In the genomic region with DNA sequence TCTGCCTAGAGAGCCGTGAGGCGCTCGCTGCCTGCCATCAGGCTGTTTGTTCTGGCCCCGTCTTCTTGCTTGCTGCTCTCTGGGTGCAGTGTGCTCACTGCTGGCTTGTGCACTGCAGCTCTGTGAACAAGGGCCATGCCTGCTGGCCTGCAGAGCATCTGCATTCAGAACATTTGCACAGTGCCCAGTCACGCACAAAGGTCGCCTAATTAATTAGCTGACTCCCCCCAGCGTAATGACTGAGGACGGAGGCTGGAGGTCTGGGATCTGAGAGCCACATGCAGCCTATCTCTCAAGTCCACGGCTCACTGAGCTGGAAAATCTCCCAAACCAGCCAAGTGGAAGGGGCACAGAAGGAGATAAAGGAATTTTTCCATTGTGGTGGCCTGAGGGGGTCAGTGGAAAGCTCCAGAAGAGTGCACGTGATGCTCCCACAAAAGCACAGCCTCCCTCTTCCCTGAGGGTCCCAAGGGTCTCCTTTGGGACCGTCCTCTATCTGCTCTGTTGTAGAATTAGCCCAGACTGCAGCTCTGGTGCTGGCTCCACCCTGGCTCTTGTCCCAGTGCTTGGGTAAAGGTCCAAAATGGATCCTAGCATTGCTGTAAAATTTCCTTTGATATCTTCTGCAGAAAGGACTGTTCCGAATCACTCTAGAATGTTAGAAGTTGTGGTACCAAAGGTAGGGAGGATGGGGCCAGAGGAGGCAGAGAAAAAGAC, we compare ENCODE assay signal across 8 mouse cellular contexts. TPM values are rescaled to one million over a fixed set of nuclear protein-coding genes. Genes with fewer than 3 reads are reported as not detected.
DNase-seq lines count a peak whose midpoint lies in the region; ATAC-seq and TF ChIP-seq lines count a peak whose summit lies in the region.

No protein-coding gene starts in this region.

- no peaks in the 10 kb centered on the region for H3K36me3 ChIP-seq in hindbrain, embryonic 15.5 days
- no peaks in the 10 kb centered on the region for H3K36me3 ChIP-seq in midbrain, postnatal 0 days (ENCODE audit: insufficient read depth, low read length)

- H3K9ac ChIP-seq in hindbrain, embryonic 15.5 days, result no peak overlapping the region
- H3K9ac ChIP-seq in midbrain, postnatal 0 days (replicated peaks; ENCODE audit: low read length, poor library complexity, severe bottlenecking), result no peak overlapping the region

- WGBS in hindbrain, embryonic 15.5 days, result 8% methylated on average over 12 of the region's 12 CpGs
- WGBS in midbrain, postnatal 0 days, result 9% methylated on average over 12 of the region's 12 CpGs

- peak; percentile 37 to 42 for DNase-seq in layer of hippocampus, postnatal 10 days (ENCODE audit: low spot score in 2 of 2)
- DNase-seq in layer of hippocampus, adult 9-10 months (ENCODE audit: low spot score), result no peak
- peak; percentile 85 to 86 for DNase-seq in cerebellum, postnatal 25 days
- DNase-seq in midbrain, postnatal 0 days (ENCODE audit: low spot score), result peak; percentile 88
- no peak for DNase-seq in spleen, postnatal 14 days (ENCODE audit: low spot score in 2 of 2)
- DNase-seq in adrenal gland, postnatal 14 days, result no peak
- DNase-seq in thymus, postnatal 4 days, result no peak

- H3K4me1 ChIP-seq in hindbrain, embryonic 15.5 days (replicated peaks), result peaks cover 43% of the 10 kb centered on the region
- peaks cover 10% of the 10 kb centered on the region; the same call in 1 of the 2 replicates for H3K4me1 ChIP-seq in midbrain, postnatal 0 days (ENCODE audit: insufficient read depth, low read length)

- H3K4me3 ChIP-seq in hindbrain, embryonic 15.5 days, result no peak overlapping the region
- no peak overlapping the region for H3K4me3 ChIP-seq in midbrain, postnatal 0 days (ENCODE audit: low read depth, low read length)

- no peaks in the 10 kb centered on the region for H3K27me3 ChIP-seq in hindbrain, embryonic 15.5 days
- H3K27me3 ChIP-seq in midbrain, postnatal 0 days (ENCODE audit: insufficient read depth, low read length), result no peaks in the 10 kb centered on the region; the same call in 1 of the 2 replicates

- peak; percentile 77 for ATAC-seq in hindbrain, embryonic 15.5 days (ENCODE audit: low FRiP score, low read depth)
- ATAC-seq in midbrain, postnatal 0 days (ENCODE audit: low FRiP score), result peak; percentile 72

- TF ChIP-seq CTCF in midbrain, postnatal 0 days (IDR thresholded peaks at IDR 0.05), result no peak

- no peaks in the 10 kb centered on the region for H3K9me3 ChIP-seq in hindbrain, embryonic 15.5 days
- no peaks in the 10 kb centered on the region for H3K9me3 ChIP-seq in midbrain, postnatal 0 days (ENCODE audit: low read length)

- peak overlapping the region; percentile 66 for H3K27ac ChIP-seq in hindbrain, embryonic 15.5 days (replicated peaks)
- no peak overlapping the region for H3K27ac ChIP-seq in midbrain, postnatal 0 days (ENCODE audit: low read depth, low read length)

- 0 out of 2 replicates have a peak overlapping the region, but pooled peaks have one; percentile 1 for H3K4me2 ChIP-seq in hindbrain, embryonic 15.5 days
- H3K4me2 ChIP-seq in midbrain, postnatal 0 days (ENCODE audit: low read depth, low read length, poor library complexity, severe bottlenecking), result no peak overlapping the region

RNA-seq across cellular contexts. Expression of gene Plekha1, which starts 27.5 kb away (rescaled TPM):
- 10 to 100 TPM; 85.2 to 91.1 TPM for total RNA-seq in layer of hippocampus, postnatal 10 days (2021)
- polyA plus RNA-seq in hindbrain, embryonic 15.5 days (2015; fragmentation: Nextera tagmentation; extraction: Ambion mirVana), result 59.9 and 60.6 TPM in 2 replicates
- total RNA-seq in midbrain, postnatal 0 days (2014; rRNA removed), result 94.4 and 106 TPM in 2 replicates
- polyA plus RNA-seq in midbrain, postnatal 0 days (2015; fragmentation: Nextera tagmentation; extraction: Ambion mirVana), result 46.8 and 51.7 TPM in 2 replicates
- 25.6 and 31.6 TPM in 2 replicates for total RNA-seq in adrenal gland, postnatal 14 days (2021)

Comparison
In these comparisons a context has a peak if more than half of its experiments do, and no peak if none do; other contexts are left out.
1. DNase-seq: peak in layer of hippocampus, postnatal 10 days (2 of 2), cerebellum, postnatal 25 days (2 of 2) and midbrain, postnatal 0 days (single experiment); none in layer of hippocampus, adult 9-10 months (single experiment), spleen, postnatal 14 days (0 of 2), adrenal gland, postnatal 14 days (single experiment) and thymus, postnatal 4 days (single experiment).